Mouse (Mus musculus): ENCODE results near the gene Klf12.

The Klf12 gene

DNA sequence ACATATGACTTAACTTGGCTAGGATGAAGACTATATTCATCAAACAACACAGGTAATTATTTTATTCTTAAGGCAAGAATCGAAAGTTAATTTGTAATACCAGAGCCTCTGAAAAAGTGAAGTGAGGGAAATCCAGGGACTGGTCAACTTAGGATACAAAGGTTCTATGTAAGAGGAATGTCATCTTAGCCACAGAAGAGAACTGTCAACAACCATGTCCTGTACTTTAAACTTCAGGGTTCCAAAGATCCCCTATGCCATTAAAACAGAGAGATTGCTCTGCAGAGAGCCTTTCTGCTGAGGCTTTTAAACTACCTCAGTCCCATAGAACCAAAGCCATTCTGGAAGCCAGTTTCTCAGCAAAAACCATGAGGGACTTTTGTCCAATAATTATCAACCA lies 144.1 kb downstream of the Klf12 start:
- no peak for DNase-seq (ENCODE audit: low spot score)

DNA sequence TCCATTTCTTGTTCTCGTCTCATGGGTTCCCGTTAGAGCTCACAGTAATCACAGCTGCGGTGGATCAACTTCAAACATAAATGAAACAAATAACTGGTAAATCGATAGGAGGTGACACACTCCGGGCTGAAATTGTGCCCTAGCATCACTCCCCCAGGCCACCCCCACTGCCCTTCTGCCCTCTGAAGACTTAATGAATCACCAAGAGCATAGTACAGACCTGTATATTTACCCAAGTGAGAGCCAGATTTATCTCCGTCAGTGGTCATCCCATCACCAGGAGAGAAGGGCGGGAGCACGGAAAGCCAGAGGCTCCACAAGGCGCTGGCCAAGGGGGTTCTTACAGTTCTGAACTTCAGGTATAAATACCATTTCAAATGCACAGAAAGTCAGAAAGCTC lies 150.2 kb downstream of the Klf12 start:
- DNase-seq (ENCODE audit: low spot score), result no peak

DNA sequence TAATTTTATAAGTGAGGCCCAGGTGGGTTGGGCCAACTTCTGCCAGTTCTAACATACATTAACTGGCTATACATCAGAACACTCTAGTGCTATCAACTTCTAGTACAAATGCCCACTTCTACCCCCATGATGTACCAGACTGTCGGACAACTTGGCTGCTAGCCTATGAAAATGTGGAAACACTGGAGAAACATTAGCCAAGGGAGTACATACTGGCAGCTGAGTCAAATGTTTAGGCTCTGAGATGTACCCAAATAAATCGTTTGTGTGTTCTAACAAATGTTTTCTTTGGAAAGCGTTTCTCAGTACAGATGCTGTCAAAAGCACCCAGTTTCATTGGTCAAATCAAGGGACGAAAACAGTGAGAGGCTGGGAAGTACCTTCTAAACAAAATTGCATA lies 152.0 kb downstream of the Klf12 start:
- DNase-seq (ENCODE audit: low spot score), result no peak

GRCm38 (mm10) chr14:100126126-100126525 lies 158.4 kb downstream of the Klf12 start:
- DNase-seq (ENCODE audit: low spot score), result no peak

GRCm38 (mm10) chr14:100121075-100121474 lies 163.4 kb downstream of the Klf12 start:
- no peak for DNase-seq (ENCODE audit: low spot score)

- DNase-seq (ENCODE audit: low spot score), result no peak
Measured at GRCm38 (mm10) chr14:100119866-100120265, 164.6 kb downstream of the Klf12 start.

DNA sequence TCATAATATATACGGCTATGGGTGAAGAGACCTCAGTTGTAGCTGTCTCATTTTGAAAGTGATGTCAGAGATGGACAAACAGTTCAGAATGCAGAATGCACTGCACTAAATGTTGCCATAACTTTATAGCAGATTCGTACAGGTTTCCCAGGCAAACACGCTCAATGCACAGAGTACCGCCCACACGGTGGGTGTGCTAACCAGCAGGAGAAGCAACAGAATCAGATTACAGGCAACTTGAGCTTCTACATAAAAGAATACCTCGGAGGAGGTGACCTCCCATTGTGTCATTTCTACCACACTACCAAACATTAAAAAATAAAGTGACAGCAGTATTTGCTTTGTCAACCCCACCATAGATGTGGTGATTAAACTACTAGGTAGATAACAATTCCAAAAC lies 171.1 kb downstream of the Klf12 start:
- DNase-seq (ENCODE audit: low spot score), result no peak

- no peak for DNase-seq (ENCODE audit: low spot score)
Measured at GRCm38 (mm10) chr14:100111735-100112134, 172.7 kb downstream of the Klf12 start.

DNA sequence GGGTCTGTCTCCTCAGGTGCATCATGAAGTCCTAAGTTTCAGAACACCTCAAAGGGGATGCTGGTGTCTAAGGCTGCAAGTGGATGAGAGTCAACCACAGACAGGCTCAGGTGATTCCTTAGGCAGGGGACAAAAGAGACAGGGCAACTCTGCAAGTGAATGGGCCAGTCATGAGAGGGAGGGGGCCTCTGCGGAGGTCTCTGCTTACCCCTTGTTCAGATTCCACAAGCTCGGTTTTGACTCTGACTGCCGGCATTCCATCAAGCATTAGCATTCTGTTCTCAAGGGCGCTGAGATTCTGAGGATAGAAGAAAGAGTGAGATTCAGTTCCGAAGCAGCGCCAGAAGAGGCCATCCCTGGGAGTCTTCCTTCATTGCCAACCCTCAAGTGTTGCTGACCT lies 174.9 kb downstream of the Klf12 start:
- no peak for DNase-seq (ENCODE audit: low spot score)

DNA sequence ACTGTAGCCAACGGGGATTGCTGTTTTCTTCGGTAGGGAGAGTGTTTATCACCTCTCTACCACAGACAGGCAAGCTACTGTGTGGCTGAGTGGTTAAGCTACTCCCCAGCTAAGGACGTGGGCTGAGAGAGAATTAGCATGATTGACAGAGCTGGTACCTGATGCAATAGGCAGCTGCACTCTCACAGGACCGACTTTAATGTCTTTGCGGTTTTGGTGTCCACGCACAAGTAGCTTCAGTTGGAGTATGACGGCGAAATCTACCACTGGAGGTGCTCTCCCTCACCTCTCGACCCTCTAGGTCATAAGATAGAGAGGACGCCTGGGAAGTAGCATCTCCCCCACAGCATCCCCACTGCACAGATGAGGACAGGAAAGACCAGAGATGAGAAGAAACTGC lies 178.9 kb downstream of the Klf12 start:
- DNase-seq (ENCODE audit: low spot score), result no peak

GRCm38 (mm10) chr14:100104818-100105217 lies 179.7 kb downstream of the Klf12 start:
- no peak for DNase-seq (ENCODE audit: low spot score)

GRCm38 (mm10) chr14:100103818-100104217 lies 180.7 kb downstream of the Klf12 start:
- DNase-seq (ENCODE audit: low spot score), result no peak

DNA sequence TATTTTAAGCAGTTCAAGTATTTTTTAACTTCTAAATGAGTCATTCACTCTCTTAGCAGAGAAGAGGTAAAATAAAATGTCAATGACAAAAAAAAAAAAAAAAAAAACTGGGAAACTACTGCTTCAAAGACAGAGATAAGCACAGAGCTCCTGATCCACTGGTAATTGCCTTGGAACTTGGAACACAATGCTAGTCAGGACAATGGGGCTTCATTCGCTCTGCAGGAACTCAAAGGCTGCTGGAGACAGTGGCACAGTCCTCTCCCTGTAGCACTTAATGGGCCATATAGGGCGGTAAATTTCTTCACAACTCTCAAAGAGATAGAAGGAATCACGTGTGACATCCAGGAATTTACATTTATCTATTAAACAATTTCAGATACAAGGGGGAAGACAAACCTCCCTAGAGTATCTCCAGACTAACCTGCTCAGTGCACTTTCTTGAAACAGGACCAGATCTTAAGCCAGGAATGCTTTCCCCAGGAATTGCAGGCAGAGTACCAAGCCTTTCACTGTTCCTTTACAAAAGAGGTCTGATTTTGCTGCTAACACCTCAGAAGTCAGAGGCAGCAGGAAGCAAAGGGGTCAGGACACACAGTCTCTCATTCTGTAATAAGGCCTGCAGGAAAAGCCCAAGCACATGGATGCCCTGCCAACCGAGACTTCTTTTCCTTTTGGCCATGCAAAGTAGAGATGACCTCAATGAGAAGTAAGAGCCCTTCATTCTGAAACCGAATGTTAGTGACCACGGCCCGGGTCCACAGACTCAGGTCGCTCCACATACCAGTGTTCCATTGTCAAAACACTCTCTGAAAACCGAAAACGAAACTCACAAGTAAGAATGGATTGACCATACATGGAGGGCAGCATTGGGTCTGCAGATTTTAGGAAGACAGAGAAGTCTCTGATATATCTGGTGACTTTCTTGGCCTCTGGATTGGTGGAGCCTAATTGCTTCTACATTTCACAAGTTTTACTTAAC lies 187.0 kb downstream of the Klf12 start:
- DNase-seq (ENCODE audit: low spot score), result no peak

GRCm38 (mm10) chr14:100095730-100096129 lies 188.7 kb downstream of the Klf12 start:
- DNase-seq (ENCODE audit: low spot score), result no peak

DNA sequence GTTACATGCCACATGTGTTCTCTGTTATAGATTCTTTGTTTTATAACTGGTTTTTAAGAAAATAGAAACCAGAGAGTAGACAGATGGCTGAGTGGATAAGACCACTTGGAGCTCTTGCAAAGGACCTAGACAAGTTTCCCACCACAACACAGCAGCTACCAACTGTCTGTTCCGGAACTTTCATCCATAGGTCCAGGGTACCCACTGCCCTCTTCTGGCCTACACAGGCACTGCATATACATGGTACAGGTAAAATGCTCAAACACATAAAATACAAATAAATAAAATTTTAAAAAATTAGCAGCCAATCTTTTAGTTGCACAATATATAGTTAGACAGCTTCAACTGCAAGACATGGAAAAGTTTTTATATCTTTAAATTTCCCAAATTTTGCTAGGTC lies 194.0 kb downstream of the Klf12 start:
- no peak for DNase-seq (ENCODE audit: low spot score)

DNA sequence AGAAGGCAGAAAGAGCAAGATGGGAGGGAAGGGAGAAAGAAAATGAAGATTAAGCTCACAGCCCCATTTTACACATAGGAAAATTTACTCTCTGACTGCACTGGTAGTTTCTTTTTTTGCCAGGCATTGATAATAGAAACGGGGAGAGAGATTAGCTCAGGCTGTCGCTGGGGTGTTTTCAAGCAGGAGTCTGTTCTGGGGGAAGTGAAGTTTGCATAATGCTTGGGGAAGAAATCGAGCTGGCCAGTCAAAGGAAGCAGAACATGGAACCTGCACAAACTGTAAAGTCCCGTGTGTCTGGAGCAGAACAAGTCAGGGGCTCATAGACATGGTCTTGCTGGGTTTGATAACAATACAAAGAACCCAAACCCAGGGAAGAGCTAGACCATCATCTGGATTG lies 204.9 kb downstream of the Klf12 start:
- DNase-seq (ENCODE audit: low spot score), result no peak

DNA sequence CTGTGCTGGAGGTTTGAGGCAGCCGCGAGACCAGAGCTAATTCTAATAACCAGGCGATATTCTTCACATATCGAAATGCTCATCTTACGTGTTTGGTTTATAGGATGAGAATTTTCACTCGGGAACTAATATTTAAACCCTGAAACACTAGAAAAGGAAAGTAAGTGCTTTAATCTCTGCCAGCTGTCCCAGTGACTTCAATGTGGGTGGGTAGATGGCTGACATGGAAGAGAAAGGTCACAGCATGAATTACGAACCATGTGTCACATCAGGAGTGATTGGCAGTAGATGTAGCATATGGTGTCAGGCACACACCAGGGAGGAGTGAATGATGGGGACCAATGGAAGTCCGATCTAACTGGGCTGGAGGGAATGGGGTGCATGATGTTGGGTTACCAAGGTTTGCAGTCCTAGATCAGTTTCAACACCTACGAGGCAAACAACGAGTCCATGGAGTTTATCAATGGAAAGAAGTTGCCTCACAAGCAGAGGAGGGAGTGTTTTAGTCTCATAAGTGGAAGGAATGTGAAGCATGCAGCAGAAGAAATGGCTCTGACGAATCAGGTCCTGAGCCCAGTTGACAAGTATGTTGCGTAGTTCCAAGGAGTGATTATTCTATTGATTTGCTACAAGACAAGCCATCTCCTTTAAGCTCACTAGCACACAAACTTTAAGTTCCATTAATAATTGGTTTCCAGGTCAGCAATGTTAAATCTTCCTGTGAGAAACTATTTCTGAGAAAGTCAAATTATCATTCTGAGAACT lies 211.9 kb downstream of the Klf12 start:
- DNase-seq (ENCODE audit: low spot score), result no peak

GRCm38 (mm10) chr14:100069543-100070090 lies 214.9 kb downstream of the Klf12 start:
- no peak for DNase-seq (ENCODE audit: low spot score)

GRCm38 (mm10) chr14:100068715-100069114 lies 215.8 kb downstream of the Klf12 start:
- DNase-seq (ENCODE audit: low spot score), result no peak

DNA sequence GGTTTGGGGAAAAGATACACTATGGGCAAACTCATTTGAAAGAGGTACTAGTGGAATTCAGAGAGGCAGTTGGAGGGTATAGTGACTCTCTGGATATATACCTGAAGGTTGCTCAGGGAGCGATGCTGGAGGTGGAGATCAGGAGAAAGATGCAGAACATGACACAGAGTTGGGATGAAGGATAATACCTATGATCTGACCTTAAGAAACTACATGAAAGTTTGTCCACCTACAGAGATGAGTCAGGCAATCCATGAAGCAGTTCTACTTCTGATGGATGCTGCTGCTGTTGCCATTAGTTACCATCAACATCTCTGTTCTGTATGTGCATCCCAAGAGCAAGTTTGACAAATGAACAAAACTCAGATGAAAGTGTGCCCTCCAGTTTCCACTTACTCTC lies 222.0 kb downstream of the Klf12 start:
- no peak for DNase-seq (ENCODE audit: low spot score)

DNA sequence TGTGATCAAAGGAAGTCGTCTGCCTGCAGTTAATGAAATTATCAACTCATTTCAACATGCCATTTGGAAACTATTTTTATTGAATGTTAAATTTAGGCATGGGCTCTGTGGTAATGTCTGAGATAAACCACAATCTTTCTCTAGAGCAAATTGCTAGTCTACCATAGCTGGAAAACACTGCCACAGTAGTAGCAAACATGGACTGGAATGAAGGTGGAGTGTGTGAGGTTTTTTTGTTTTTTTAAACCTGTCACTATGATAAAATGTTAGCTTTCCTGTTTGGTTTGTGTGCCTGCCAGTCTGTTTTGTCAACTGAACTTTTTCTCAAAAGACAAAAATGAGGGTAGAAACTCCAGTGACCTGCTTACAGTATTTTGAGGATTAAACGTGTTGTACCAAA lies 230.3 kb downstream of the Klf12 start:
- no peak for DNase-seq (ENCODE audit: low spot score)

- DNase-seq (ENCODE audit: low spot score), result no peak
Measured at GRCm38 (mm10) chr14:100053456-100053855, 231.0 kb downstream of the Klf12 start.

GRCm38 (mm10) chr14:100052876-100053275 lies 231.6 kb downstream of the Klf12 start:
- no peak for DNase-seq (ENCODE audit: low spot score)
